Mouse (Mus musculus): ENCODE data around the gene Yap1. TPM values are rescaled to one million over a fixed set of nuclear protein-coding genes. Genes with fewer than 3 reads are reported as not detected.

The Yap1 gene
- polyA plus RNA-seq, 1 experiment, result 0.99 TPM

DNA sequence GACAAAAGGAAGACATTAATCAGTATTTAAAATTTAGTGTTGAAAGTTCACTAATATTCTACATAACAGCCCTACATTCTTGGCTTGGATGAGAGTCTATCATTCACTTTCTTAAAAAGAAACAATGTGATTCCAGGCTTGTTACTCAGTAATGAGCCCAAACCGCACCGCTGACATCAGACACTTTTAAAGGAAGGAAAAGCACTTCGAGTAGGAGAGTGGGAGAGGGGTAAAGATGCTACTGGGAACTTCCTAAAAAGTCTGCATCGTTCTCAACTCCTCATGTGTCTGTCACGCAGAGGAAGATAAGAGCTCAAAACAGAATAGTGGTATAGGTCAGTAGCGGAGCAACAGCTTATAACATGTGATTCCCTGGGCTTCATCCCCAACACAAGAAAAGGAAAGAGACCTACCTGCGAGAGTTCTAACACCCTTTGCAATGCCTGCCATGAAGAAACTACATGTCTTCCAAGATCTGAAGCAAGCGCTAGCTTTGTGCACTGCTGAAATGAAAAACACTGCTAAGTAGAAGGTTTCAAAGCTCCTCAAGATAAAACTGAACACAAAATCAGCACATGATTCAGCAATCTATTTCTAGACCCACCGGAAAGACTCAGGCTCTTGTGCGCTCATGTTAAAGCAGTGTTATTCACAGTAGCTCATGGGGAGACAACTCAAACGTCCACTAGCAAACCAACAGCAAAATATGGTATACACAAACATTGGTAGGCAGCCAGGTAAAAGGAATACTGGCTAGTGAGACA, 25.1 kb downstream of the Yap1 start:
- no peak overlapping the region for H3K27ac ChIP-seq (ENCODE audit: insufficient read depth, low read depth, low read length)
- no peaks in the 10 kb centered on the region for H3K4me1 ChIP-seq (ENCODE audit: control insufficient read depth, insufficient read depth, low read length)
- TF ChIP-seq CTCF (IDR thresholded peaks at IDR 0.05; ENCODE audit: low read depth, low read length) (no peak), POLR2A (IDR thresholded peaks at IDR 0.05; ENCODE audit: borderline replicate concordance, low read depth, low read length) (no peak)
- no peak overlapping the region for H3K4me3 ChIP-seq (ENCODE audit: insufficient read depth, low read length)

GRCm38 (mm10) chr9:7978502-7978901, 25.9 kb downstream of the Yap1 start:
- Histone ChIP-seq H3K4me1 (ENCODE audit: control insufficient read depth, insufficient read depth, low read length) (no peaks in the 10 kb centered on the region), H3K27ac (ENCODE audit: insufficient read depth, low read depth, low read length) (no peak overlapping the region), H3K4me3 (ENCODE audit: insufficient read depth, low read length) (no peak overlapping the region)
- no peak for TF ChIP-seq POLR2A (IDR thresholded peaks at IDR 0.05; ENCODE audit: borderline replicate concordance, low read depth, low read length)
- TF ChIP-seq CTCF (IDR thresholded peaks at IDR 0.05; ENCODE audit: low read depth, low read length), result no peak

- H3K27ac ChIP-seq (ENCODE audit: insufficient read depth, low read depth, low read length), result no peak overlapping the region
- no peaks in the 10 kb centered on the region for H3K4me1 ChIP-seq (ENCODE audit: control insufficient read depth, insufficient read depth, low read length)
- TF ChIP-seq POLR2A (IDR thresholded peaks at IDR 0.05; ENCODE audit: borderline replicate concordance, low read depth, low read length) (no peak), CTCF (IDR thresholded peaks at IDR 0.05; ENCODE audit: low read depth, low read length) (no peak)
- no peak overlapping the region for H3K4me3 ChIP-seq (ENCODE audit: insufficient read depth, low read length)
Observed at GRCm38 (mm10) chr9:7977587-7977986, 26.8 kb downstream of the Yap1 start.

GRCm38 (mm10) chr9:7971993-7972392, 32.4 kb downstream of the Yap1 start:
- no peaks in the 10 kb centered on the region for H3K4me1 ChIP-seq (ENCODE audit: control insufficient read depth, insufficient read depth, low read length)
- H3K4me3 ChIP-seq (ENCODE audit: insufficient read depth, low read length), result no peak overlapping the region
- TF ChIP-seq POLR2A (IDR thresholded peaks at IDR 0.05; ENCODE audit: borderline replicate concordance, low read depth, low read length) (no peak), CTCF (IDR thresholded peaks at IDR 0.05; ENCODE audit: low read depth, low read length) (no peak)
- no peak overlapping the region for H3K27ac ChIP-seq (ENCODE audit: insufficient read depth, low read depth, low read length)

- H3K4me1 ChIP-seq (ENCODE audit: control insufficient read depth, insufficient read depth, low read length), result no peaks in the 10 kb centered on the region
- no peak for TF ChIP-seq POLR2A (IDR thresholded peaks at IDR 0.05; ENCODE audit: borderline replicate concordance, low read depth, low read length)
- no peak overlapping the region for H3K27ac ChIP-seq (ENCODE audit: insufficient read depth, low read depth, low read length)
- H3K4me3 ChIP-seq (ENCODE audit: insufficient read depth, low read length), result no peak overlapping the region
Observed at GRCm38 (mm10) chr9:7967980-7968379, 36.4 kb downstream of the Yap1 start.

DNA sequence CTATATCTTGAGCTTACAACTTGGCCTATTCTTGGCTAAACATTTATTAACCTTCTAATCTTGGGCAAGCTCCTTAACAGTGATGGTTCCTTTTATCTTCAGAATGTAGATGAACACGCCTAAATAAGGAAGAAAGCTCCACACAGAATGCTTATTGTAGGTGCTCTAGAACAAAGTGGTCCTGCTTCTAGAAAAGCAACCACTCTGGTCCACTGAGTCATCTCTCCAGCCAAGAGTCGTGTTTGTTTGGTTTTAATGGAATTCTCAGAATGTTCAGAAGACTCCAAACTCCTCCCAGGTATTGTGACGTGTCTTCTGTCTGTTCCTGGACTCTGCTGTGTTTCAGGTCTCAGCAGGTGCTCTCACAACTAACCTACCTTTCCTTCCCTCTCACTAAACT, 38.8 kb downstream of the Yap1 start:
- no peak for TF ChIP-seq POLR2A (IDR thresholded peaks at IDR 0.05; ENCODE audit: borderline replicate concordance, low read depth, low read length)
- TF ChIP-seq CTCF (IDR thresholded peaks at IDR 0.05; ENCODE audit: low read depth, low read length), result no peak
- Histone ChIP-seq H3K4me3 (ENCODE audit: insufficient read depth, low read length) (no peak overlapping the region), H3K4me1 (ENCODE audit: control insufficient read depth, insufficient read depth, low read length) (no peaks in the 10 kb centered on the region), H3K27ac (ENCODE audit: insufficient read depth, low read depth, low read length) (no peak overlapping the region)

DNA sequence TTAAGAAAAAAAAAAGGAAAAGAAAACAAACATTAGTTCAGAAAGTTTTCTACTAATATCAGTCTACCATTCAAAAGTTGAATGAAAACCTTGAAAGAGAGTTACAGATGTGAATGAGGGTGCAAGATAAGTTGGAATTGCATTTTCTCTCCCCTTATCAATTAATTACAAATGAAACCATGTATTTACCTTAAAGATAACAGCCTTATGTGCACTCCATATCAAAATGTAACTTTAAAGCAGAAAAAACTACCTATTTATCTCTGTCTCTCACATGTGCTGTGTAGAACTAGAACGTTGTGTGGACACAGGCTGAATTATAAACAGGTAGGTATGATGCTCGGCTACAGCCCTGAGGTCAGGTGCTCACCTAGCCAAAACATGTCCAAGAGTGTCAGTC, 40.5 kb downstream of the Yap1 start:
- H3K4me1 ChIP-seq (ENCODE audit: control insufficient read depth, insufficient read depth, low read length), result no peaks in the 10 kb centered on the region
- TF ChIP-seq CTCF (IDR thresholded peaks at IDR 0.05; ENCODE audit: low read depth, low read length) (no peak), POLR2A (IDR thresholded peaks at IDR 0.05; ENCODE audit: borderline replicate concordance, low read depth, low read length) (no peak)
- no peak overlapping the region for H3K4me3 ChIP-seq (ENCODE audit: insufficient read depth, low read length)
- H3K27ac ChIP-seq (ENCODE audit: insufficient read depth, low read depth, low read length), result no peak overlapping the region

GRCm38 (mm10) chr9:7962915-7963314, 41.5 kb downstream of the Yap1 start:
- H3K4me1 ChIP-seq (ENCODE audit: control insufficient read depth, insufficient read depth, low read length), result no peaks in the 10 kb centered on the region

DNA sequence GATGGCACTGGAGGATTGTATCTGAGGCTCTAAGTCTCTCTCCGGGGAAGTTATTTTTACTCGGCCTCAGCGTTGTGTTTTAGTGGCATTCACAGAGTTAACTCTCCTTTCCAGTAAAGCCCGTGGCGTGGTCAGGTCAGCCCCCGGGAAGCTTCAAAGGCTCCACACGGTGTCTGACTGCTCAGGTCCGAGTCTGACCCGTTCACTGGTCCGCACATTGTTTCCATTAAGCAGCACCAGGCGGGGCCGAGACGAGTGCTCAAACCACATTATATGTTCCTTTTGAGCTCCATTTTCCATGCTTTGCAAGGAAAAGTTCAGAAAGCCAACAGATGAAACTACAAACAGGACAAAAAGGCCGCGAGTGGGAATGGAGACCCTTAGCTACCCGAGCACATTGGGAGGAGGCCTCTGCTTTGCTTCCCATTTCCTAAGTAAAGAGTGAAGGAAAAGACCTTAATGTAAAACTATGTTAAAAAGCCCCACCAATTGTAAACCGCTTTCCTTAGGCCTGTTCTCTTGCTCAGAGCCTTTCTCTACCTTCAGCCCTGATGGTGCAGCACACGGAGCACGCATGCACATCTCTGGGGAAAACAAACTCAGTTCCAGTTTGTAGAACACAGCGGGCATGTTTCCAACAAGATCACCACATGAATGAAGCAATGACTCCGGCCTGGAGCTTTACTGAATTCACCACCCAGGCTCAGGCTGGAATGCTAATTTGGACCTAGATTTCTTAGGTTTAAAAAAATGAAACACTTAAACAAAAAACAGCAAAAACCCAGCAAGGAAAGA, 42.8 kb downstream of the Yap1 start:
- Histone ChIP-seq H3K4me1 (ENCODE audit: control insufficient read depth, insufficient read depth, low read length) (no peaks in the 10 kb centered on the region), H3K4me3 (ENCODE audit: insufficient read depth, low read length) (no peak overlapping the region), H3K27ac (ENCODE audit: insufficient read depth, low read depth, low read length) (no peak overlapping the region)
- no peak for TF ChIP-seq CTCF (IDR thresholded peaks at IDR 0.05; ENCODE audit: low read depth, low read length)
- no peak for TF ChIP-seq POLR2A (IDR thresholded peaks at IDR 0.05; ENCODE audit: borderline replicate concordance, low read depth, low read length)

More at GRCm38 (mm10) chr9:7962915-7963314, 41.5 kb downstream of the Yap1 start:
- Histone ChIP-seq H3K4me3 (ENCODE audit: insufficient read depth, low read length) (no peak overlapping the region), H3K27ac (ENCODE audit: insufficient read depth, low read depth, low read length) (no peak overlapping the region)
- TF ChIP-seq CTCF (IDR thresholded peaks at IDR 0.05; ENCODE audit: low read depth, low read length) (no peak), POLR2A (IDR thresholded peaks at IDR 0.05; ENCODE audit: borderline replicate concordance, low read depth, low read length) (no peak)

- Histone ChIP-seq H3K4me1 (ENCODE audit: control insufficient read depth, insufficient read depth, low read length) (no peaks in the 10 kb centered on the region), H3K4me3 (ENCODE audit: insufficient read depth, low read length) (no peak overlapping the region), H3K27ac (ENCODE audit: insufficient read depth, low read depth, low read length) (no peak overlapping the region)
- TF ChIP-seq CTCF (IDR thresholded peaks at IDR 0.05; ENCODE audit: low read depth, low read length) (no peak), POLR2A (IDR thresholded peaks at IDR 0.05; ENCODE audit: borderline replicate concordance, low read depth, low read length) (no peak)
Observed at GRCm38 (mm10) chr9:7960382-7960781, 44.0 kb downstream of the Yap1 start.
